Mouse (Mus musculus) regulatory T cell (primary cell): ENCODE measurements around the gene Bcas3.
"Not testable (repeated sequence)": the region's sequence is repeated elsewhere in the genome, so short reads cannot be mapped to it uniquely, and the experiment has no call there.

Experiments used
- in situ Hi-C: fragments of 300-600 bp; cut with MboI, MseI; formaldehyde crosslinking; loops from one replicate; pipeline ENCODE4 v1.15.1; 2025; ENCODE audit warnings: high pct_unique_total_duplicates

Bcas3 gene

GRCm38 (mm10) chr11:85474326-85474725 lies 121.4 kb downstream of the Bcas3 start:
- in situ Hi-C loops: no loop called here

- in situ Hi-C loops: no loop called here
These were observed 129.9 kb downstream of the Bcas3 start for GRCm38 (mm10) chr11:85482737-85483467.

GRCm38 (mm10) chr11:85485197-85485940 lies 132.4 kb downstream of the Bcas3 start:
- in situ Hi-C loops: no loop called here

GRCm38 (mm10) chr11:85487501-85487900 lies 134.5 kb downstream of the Bcas3 start:
- in situ Hi-C loops: no loop called here

DNA sequence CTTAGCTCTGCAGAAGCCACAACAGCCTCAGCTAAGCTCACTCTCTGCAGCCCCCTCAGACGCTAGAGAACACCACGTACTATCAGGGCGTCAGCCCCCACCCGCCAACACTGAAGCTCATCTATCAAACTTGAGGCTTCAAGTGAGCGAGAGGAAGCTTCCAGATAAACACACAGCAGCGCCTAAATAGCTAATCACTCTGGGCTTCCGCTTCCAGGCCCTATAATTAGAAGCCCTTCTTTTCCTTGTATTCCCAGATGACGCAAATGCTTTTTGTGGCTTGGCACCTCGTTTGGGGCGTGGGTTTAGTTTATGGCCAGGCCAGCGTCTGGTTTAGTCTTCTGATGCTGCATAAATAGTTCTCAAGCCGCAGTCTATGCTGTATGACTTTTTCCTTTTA lies 139.3 kb downstream of the Bcas3 start:
- in situ Hi-C loops: no loop called here

GRCm38 (mm10) chr11:85492666-85493065 lies 139.7 kb downstream of the Bcas3 start:
- in situ Hi-C loops: no loop called here

GRCm38 (mm10) chr11:85499561-85499960 lies 146.6 kb downstream of the Bcas3 start:
- in situ Hi-C loops: no loop called here

DNA sequence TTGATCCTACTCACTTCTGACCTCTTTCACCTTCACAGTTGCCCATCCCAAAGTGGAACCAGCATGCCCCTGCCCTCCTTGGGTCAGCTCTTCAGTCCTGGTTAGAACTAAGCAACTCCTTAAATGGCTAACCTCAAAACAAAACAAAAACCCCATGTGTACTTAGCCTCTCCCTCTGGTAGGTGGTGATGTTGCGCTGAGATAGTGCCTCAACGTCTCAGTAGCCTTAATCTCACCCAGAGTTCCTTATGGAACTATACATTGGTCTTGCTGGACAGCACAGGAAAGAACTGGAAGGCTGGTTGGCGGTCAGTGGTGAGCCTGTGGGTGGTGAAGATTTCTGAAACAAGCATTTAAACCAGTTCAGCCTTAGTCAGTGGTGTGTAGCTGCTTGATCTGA lies 149.1 kb downstream of the Bcas3 start:
- in situ Hi-C loops: no loop called here

GRCm38 (mm10) chr11:85504812-85505211 lies 151.8 kb downstream of the Bcas3 start:
- in situ Hi-C loops: not testable (repeated sequence)

DNA sequence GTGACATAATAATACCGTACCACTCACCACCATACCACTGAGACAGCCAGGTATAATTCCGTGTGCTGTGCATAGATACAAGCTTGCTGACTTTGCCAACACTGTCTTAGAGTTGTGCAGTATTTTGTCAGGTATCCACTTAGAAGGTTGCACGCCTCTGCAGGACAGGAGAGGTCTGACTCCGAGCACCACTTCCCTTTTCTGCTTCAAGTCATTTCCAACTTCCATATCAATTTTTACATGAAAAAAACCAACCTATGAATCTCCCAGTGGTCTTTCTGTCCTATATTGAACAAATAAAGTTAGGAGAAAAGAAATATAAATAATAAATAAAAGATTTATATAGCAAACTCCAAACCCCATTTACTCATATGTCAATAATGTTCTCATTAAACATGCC lies 152.8 kb downstream of the Bcas3 start:
- in situ Hi-C loops: no loop called here

DNA sequence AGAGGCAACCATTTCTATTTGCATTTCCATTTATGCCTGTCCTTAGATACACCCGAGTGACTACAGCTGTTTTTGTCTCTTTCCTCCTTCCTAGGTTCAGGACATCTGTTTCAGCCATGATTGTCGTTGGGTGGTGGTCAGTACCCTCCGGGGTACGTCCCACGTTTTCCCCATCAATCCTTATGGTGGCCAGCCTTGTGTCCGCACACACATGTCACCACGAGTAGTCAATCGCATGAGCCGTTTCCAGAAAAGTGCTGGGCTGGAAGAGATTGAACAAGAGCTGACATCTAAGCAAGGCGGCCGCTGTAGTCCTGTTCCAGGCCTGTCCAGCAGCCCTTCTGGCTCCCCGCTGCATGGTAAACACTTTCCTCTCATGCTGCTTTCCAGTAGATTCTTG lies 156.4 kb downstream of the Bcas3 start:
- in situ Hi-C loops: no loop called here

GRCm38 (mm10) chr11:85511270-85511904 lies 158.4 kb downstream of the Bcas3 start:
- in situ Hi-C loops: no loop called here

DNA sequence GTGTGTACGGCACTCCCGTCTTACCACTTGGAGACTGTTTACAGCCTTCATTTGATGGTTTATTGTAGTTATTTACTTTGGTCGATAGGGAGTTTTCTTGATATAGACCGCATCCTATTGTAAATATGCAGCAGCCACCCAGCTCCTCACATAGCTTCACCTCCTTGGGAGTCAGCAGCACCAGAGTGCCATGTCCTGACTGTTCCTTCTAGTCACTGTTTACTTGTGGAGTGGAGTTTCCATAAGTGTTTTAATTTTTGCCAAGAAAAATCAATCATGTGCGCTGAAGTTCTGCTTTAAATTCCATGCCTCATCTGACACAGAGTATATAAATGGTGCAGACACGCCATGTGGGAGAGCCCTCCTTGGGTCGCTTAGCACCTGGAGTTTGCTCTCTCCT lies 163.8 kb downstream of the Bcas3 start:
- in situ Hi-C loops: no loop called here

GRCm38 (mm10) chr11:85518025-85518756 lies 165.2 kb downstream of the Bcas3 start:
- in situ Hi-C loops: no loop called here

DNA sequence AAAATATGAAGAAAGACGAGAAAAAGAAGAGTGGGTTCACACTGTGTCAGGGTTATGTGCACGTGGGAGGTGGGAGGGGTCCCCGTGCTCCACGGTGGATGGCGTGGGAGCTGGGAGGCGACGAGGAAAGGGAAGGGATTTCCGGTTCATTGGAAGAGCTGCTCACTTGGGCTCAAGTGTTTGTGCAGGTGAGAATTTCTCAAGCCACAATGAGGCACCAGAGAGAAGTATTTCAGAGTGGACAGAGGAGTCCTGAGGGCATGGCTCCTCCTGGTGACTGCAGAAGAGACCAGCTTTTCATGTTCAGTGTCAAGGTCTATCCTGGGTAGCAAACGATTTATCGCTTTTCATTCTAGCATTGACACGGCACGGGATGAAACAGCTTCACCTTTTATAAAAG lies 167.3 kb downstream of the Bcas3 start:
- in situ Hi-C loops: loop anchor here (5.0 kb wide), 1 partner anchor 322 kb away; no protein-coding TSS in a partner anchor

GRCm38 (mm10) chr11:85520996-85521395 lies 168.0 kb downstream of the Bcas3 start:
- in situ Hi-C loops: loop anchor here (5.0 kb wide), 1 partner anchor 321 kb away; no protein-coding TSS in a partner anchor

DNA sequence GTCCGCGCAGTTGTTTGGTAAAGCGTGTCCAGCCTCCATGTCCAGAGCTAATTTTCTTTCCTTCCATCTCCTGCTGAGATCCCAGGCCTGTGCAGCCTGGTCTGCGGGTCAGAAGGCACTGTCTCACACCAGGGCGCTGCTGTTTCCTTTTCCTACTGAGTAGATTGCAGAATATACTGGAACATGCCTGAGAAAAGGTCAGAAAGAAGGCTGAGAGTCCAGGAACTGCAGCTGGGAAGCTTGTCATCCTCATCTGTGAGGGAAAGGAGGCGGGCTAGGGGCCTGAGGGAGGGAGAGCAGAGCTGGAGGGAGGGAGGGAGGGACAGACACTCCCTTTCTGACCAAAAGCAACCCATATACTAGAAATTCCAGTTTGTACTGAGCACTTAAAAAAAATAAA lies 170.7 kb downstream of the Bcas3 start:
- in situ Hi-C loops: loop anchor here (5.0 kb wide), 1 partner anchor 319 kb away; no protein-coding TSS in a partner anchor

DNA sequence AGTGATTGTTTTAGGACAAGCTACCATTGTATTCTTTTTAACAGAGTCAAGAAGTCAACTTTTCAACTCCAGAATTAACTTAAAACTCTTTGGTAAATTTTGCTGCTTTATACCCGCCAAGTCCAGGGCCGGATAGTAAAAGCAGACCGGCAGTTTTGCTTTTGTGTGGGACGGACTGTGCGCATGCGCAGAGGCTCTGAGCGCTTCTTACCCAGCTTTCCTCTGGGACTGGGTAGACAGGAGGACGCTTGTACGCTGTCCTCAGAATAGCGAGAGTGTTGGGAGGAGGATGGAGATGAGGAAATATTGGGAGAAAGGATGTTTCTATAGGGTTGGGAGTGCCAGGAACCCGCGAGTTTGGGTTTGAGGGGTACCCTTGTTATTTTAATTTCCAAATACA lies 171.2 kb downstream of the Bcas3 start:
- in situ Hi-C loops: loop anchor here (5.0 kb wide), 1 partner anchor 318 kb away; no protein-coding TSS in a partner anchor

- in situ Hi-C loops: loop anchor here (5.0 kb wide), 1 partner anchor 317 kb away; no protein-coding TSS in a partner anchor
These were observed 172.0 kb downstream of the Bcas3 start for GRCm38 (mm10) chr11:85524841-85525500.

- in situ Hi-C loops: no loop called here
These were observed 172.5 kb downstream of the Bcas3 start for GRCm38 (mm10) chr11:85525501-85525885.
